Mouse (Mus musculus) A20 (cell line): ENCODE measurements around the gene Prdm16.

Source experiments
- DNase-seq: peaks from one replicate; pipeline ENCODE4 v3.0.0-alpha.2; 2011; ENCODE audit warnings: low read depth, low spot score

The Prdm16 gene

GRCm38 (mm10) chr4:154603663-154604441 is 32.8 kb downstream of the Prdm16 start:
- DNase-seq: no peak

DNA sequence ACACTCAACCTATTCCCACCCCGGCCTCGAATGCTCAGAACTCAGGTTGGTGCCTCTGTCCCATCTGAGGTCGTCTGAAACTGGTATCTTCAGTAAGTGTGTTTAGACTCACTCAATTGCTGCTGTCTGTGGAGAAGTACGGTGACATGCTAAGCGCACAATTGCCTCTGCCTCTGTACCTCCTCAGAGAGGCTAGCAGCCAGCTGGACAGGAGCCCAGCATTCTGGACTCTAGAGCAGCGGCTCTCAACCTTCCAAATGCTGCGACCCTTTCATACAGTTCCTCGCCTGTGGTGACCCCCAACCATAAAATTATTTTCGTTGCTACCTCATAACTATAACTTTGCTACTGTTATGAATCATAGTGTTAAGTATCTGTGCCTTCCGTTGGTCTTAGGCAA is 34.3 kb downstream of the Prdm16 start:
- no peak for DNase-seq

DNA sequence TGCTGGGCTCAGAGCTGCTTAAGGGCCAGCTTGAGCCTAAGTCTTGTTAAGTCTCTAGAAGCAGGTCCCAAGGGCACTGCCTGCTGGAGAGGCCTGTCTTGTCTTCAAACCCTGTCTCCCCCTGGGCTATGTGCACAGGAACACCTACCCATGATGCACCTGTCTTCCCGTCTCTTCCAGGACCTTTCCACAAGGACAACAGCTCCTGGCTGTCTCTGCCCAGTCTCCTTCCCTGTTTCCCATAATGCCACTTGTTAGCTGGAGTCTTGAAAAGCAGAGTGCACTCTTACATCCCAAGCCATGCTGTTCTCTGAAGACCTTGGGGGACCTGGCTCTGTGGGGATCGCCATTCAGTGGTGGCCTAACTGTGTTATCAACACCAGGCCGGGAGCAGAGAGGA is 35.7 kb downstream of the Prdm16 start:
- DNase-seq: no peak

GRCm38 (mm10) chr4:154599977-154600376 is 36.7 kb downstream of the Prdm16 start:
- no peak for DNase-seq

DNA sequence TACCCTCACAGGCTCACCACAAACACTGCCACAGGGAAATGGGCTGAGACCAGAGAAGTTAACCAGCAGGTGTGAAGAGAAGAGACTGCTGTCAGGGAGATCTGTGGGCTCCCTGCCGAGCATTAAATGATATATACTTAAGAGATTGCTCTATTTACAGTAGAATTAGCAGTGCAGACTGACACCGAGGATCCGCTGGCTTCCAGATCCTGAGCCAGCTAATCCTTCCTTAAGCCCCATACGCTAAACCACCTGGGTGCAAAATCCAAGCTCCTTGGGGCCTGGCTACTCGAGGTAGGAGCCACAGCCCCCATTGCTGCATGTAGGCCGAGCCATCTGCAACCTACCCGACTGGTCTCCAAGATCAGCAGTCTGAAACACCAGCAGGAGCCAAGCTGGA is 38.3 kb downstream of the Prdm16 start:
- DNase-seq: no peak

GRCm38 (mm10) chr4:154596805-154597204 is 39.9 kb downstream of the Prdm16 start:
- no peak for DNase-seq

GRCm38 (mm10) chr4:154594761-154595556 is 41.7 kb downstream of the Prdm16 start:
- DNase-seq: no peak

GRCm38 (mm10) chr4:154594116-154594760 is 42.4 kb downstream of the Prdm16 start:
- DNase-seq: no peak

DNA sequence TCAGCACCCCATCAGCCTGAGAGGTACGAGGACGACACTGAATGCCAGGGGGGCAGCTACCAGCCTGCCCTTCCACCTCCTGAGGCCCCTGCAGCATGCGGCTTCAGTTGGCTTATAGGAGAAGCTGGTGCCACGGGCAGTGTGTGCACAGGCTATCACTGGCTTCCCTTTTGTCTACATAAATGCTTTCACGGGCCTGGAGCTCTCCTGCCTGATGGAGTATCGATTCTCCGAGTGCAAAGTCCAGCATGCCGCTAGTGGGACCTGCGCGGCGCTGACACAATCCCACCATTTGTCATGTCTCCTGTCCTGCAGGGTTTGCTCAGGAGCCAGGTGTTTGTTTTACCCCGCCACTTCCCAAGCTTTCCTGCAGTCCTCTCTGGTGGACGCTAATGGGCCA is 44.1 kb downstream of the Prdm16 start:
- no peak for DNase-seq

DNA sequence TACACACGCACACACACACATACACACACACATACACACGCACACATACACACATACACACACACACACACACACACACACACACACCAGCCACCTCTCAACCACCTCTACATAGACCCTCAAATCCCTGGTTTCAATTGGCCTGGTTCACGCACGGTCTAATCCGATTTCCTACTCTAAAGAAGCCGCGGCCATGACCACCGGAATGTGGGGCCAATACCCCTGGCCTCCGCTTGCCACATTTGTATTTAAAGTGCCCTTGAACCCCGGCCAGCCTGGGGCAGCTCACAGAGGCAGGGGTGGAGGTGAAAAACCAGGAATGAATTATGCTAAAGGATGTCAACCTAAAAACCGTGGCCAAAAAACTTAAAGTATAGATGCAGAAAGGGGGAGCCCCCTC is 45.8 kb downstream of the Prdm16 start:
- no peak for DNase-seq

DNA sequence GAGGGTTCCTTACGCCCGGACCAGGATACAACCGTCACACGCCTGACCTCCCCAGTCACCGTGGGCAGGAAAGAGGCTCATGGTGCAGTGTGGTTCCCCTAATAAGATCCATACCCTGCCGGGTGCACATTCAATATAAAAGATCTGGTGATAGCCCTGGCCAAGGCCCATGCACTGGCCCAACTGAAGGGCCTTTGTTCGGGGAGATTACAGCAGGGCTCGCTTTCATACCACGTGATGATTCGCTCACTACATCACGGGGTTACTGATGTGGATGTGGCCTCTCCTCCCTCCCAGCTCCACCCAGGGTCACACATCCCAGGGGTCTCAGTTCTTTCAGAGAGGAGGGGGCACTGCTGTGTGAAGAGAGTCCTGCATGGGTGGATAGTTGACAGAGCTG is 50.3 kb downstream of the Prdm16 start:
- DNase-seq: no peak

- DNase-seq: no peak
These were observed 50.9 kb downstream of the Prdm16 start for GRCm38 (mm10) chr4:154585779-154586178.

- DNase-seq: no peak
These were observed 53.0 kb downstream of the Prdm16 start for GRCm38 (mm10) chr4:154583712-154584111.

DNA sequence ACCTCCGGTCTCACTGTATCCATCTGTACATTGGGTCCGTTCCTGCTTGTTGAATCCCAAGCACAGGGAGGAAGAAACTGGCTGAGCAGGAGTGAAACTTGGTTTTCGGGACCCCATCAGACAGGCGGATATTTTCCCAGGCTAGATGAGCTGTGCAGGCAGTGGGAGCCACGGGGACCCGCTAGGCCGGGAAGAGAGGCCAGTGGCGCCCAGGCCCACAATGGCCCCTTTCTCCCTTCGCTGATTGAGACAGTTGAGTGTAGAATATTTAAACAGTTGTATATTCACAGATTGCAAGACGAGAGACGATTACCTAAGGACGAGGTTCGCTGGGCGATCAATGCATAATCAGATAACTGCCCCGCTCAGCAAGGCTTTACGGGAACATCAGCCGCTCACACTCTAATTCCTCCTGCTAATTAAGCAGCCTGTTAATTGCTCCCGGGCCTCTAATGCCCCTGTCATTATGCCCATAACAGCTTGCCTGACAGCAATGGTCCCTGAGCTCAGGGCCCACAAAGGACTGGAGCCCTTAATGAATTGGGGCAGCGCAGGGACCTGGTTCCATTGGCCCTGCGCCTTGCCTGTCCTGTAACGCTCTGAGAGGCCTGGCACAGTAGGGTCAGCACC is 54.0 kb downstream of the Prdm16 start:
- no peak for DNase-seq

GRCm38 (mm10) chr4:154581261-154581886 is 55.3 kb downstream of the Prdm16 start:
- DNase-seq: no peak

- DNase-seq: no peak
These were observed 62.3 kb downstream of the Prdm16 start for GRCm38 (mm10) chr4:154574208-154574875.

GRCm38 (mm10) chr4:154570451-154570881 is 66.2 kb downstream of the Prdm16 start:
- DNase-seq: no peak

GRCm38 (mm10) chr4:154569845-154570244 is 66.8 kb downstream of the Prdm16 start:
- DNase-seq: no peak

DNA sequence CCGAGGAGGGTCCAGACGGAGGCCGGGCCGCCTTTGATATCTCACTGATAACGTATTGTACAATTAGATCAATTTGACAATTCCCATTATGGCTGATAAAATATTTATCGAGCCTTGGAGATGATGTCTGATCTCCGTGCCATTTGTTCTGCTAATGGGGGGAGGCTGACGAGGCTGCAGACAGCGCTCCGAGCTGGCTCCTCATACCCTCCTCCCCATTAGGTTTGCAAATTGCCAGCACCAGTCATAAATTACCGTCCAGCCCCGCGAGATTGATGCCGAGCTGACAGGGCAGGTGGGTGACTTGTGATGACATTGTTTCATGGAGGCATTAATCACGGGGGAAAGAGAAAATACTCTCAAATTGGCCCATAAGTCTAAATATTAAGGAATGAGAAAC is 67.9 kb downstream of the Prdm16 start:
- DNase-seq: no peak

- DNase-seq: no peak
These were observed 68.7 kb downstream of the Prdm16 start for GRCm38 (mm10) chr4:154567942-154568341.

DNA sequence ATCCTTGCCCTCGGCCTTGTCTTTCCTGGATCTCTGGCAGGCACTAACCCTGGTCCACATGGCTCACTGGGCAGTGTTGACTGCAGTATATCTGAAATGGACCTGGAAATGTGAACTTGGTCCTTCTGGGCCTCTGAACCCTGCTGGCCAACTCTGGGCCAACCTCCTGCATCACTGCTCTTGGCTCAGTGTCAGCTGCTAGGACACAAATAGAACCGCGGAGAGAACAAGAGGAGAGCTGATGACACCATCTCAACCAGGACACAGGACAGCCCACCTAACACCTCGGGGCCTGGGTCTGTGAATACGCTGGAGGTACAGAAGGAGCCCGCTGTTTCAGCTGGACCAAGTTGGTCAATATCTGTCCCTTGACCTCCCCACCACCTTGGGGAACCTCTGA is 73.5 kb downstream of the Prdm16 start:
- no peak for DNase-seq
